Mouse (Mus musculus) G1E (cell line): ENCODE data around the gene Pla1a.
A peak's percentile ranks its signal among the peaks of the same experiment; 100 is the strongest.

Experiments used
- CTCF ChIP-seq: IDR thresholded peaks from 2 replicates; pipeline ENCODE4 v1.5.1; 2012; ENCODE audit warnings: low read depth, low read length, inconsistent platforms, mixed read lengths
- GATA1 ChIP-seq: IDR thresholded peaks from 2 replicates; pipeline ENCODE4 v1.6.1; 2012; ENCODE audit warnings: borderline replicate concordance, low read length, inconsistent platforms, mixed read lengths
- GATA2 ChIP-seq: IDR thresholded peaks from 2 replicates; pipeline ENCODE4 v1.6.1; 2012; ENCODE audit warnings: low read depth, low read length, inconsistent platforms, borderline replicate concordance
- POLR2AphosphoS5 ChIP-seq: IDR thresholded peaks from 2 replicates; pipeline ENCODE4 v1.6.1; 2012; ENCODE audit warnings: low read depth, low read length, inconsistent platforms; ENCODE audit not compliant: insufficient replicate concordance
- TAL1 ChIP-seq: conservative IDR thresholded peaks from 2 replicates; pipeline ENCODE4 v1.6.1; 2012; ENCODE audit warnings: low read depth, low read length, inconsistent platforms, mixed read lengths

- no peak for TF ChIP-seq CTCF
- no peak for TF ChIP-seq GATA1
- TF ChIP-seq POLR2AphosphoS5 = no peak
- peak; percentile 66 for TF ChIP-seq TAL1
- TF ChIP-seq GATA2 = no peak
These were observed 48.4 kb upstream of the Pla1a start for GRCm38 (mm10) chr16:38481327-38481726.
